Mouse (Mus musculus) hindbrain, embryonic 14.5 days (tissue): ENCODE results near the gene Slc16a11. TPM values are rescaled to one million over a fixed set of nuclear protein-coding genes. Genes with fewer than 3 reads are reported as not detected.

ENCODE experiments used
- ATAC-seq: fragments of 200-750 bp; cut with Nextera tagmentation; 2 replicates; pipeline ENCODE4 v1.8.0; 2017; ENCODE audit warnings: moderate number of reproducible peaks, mild to moderate bottlenecking, moderate TSS enrichment, moderate library complexity; ENCODE audit not compliant: low FRiP score
- DNase-seq: peaks from one replicate; pipeline ENCODE4 v3.0.0-alpha.2; 2015; ENCODE audit warnings: low spot score
- H3K27ac ChIP-seq: fragments of 300-500 bp; sonication (generic); 2 replicates; pipeline ENCODE4 v1.5.1; 2014; ENCODE audit warnings: mild to moderate bottlenecking, moderate library complexity
- H3K27me3 ChIP-seq: fragments of 300-500 bp; sonication (generic); 2 replicates; pipeline ENCODE4 v1.6.1; 2014; ENCODE audit warnings: mild to moderate bottlenecking, low read length, mixed read lengths; ENCODE audit not compliant: control insufficient read depth, insufficient read depth
- H3K36me3 ChIP-seq: fragments of 300-500 bp; sonication (generic); replicated peaks from 2 replicates; pipeline ENCODE4 v1.6.1; 2014; ENCODE audit not compliant: control insufficient read depth, insufficient read depth
- H3K4me1 ChIP-seq: fragments of 300-500 bp; sonication (generic); replicated peaks from 2 replicates; pipeline ENCODE4 v1.6.1; 2014; ENCODE audit warnings: antibody characterized with exemption, low read length, mixed read lengths; ENCODE audit not compliant: control insufficient read depth, insufficient read depth
- H3K4me2 ChIP-seq: fragments of 300-500 bp; sonication (generic); replicated peaks from 2 replicates; pipeline ENCODE4 v1.6.1; 2014; ENCODE audit warnings: mild to moderate bottlenecking, moderate library complexity
- H3K4me3 ChIP-seq: fragments of 300-500 bp; sonication (generic); replicated peaks from 2 replicates; pipeline ENCODE4 v1.5.1; 2014; ENCODE audit warnings: mild to moderate bottlenecking, low read length
- H3K9ac ChIP-seq: fragments of 300-500 bp; sonication (generic); 2 replicates; pipeline ENCODE4 v1.6.1; 2014
- H3K9me3 ChIP-seq: fragments of 300-500 bp; sonication (generic); 2 replicates; pipeline ENCODE4 v1.6.1; 2016; ENCODE audit warnings: low read length; ENCODE audit not compliant: control insufficient read depth
- WGBS: fragments of 180-500 bp; shearing (Covaris S2); extraction: QIAGEN DNeasy Blood & Tissue Kit; methylation state at CpG from one replicate; pipeline ENCODE4 v1.1.7; 2014; 5-methylcytosine and 5-hydroxymethylcytosine counted together
- polyA plus RNA-seq: library from polyadenylated mRNA; unstranded; fragments of >200 nt; fragmentation: Nextera tagmentation; extraction: Ambion mirVana; gene quantifications from 2 replicates; pipeline ENCODE4 v1.2.1, GENCODE M21; 2014

The Slc16a11 gene
- polyA plus RNA-seq, 1 experiment from 2014 or later: 3.5 TPM

GRCm38 (mm10) chr11:70235254-70235900 lies 22.8 kb downstream of the Slc16a11 start:
- H3K27ac ChIP-seq: no peak overlapping the region
- H3K4me1 ChIP-seq: peaks cover 34% of the 10 kb centered on the region
- no peak overlapping the region for H3K9ac ChIP-seq
- peaks cover 19% of the 10 kb centered on the region for H3K36me3 ChIP-seq
- peaks cover 8% of the 10 kb centered on the region; the same call in 1 of the 2 replicates for H3K27me3 ChIP-seq
- no peak overlapping the region for H3K4me3 ChIP-seq
- H3K9me3 ChIP-seq: no peaks in the 10 kb centered on the region
- no peak overlapping the region for H3K4me2 ChIP-seq
- 93% methylated on average over 12 of the region's 12 CpGs for WGBS
- ATAC-seq: no peak
- no peak for DNase-seq

DNA sequence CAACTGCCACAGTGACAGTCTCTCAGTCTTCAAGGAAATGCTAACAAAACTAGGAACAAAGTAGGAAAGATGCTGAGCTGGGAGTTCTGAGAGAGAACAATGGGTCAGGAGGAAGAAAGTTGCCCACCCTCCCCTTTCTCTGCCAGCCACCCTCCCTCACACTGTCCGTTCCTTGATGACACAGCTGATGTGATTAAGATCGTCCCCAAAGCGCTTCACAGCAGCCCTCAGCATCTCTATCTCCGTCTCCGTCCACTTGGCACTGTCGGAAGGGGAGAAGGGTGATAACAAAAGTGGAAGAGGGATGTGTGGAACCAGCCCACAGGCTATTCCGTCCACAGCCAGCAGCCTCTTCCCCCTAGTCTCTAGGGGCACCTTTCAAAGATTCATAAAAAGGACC lies 24.2 kb downstream of the Slc16a11 start:
- 21% methylated on average over 7 of the region's 7 CpGs for WGBS
- no peak for DNase-seq
- H3K27me3 ChIP-seq: no peaks in the 10 kb centered on the region
- H3K9ac ChIP-seq: peak overlapping the region; percentile 74
- H3K36me3 ChIP-seq: peaks cover 19% of the 10 kb centered on the region
- ATAC-seq: no peak
- H3K4me2 ChIP-seq: peak overlapping the region; percentile 100
- H3K9me3 ChIP-seq: no peaks in the 10 kb centered on the region
- H3K27ac ChIP-seq: peak overlapping the region; percentile 95
- peaks cover 40% of the 10 kb centered on the region for H3K4me1 ChIP-seq
- H3K4me3 ChIP-seq: peak overlapping the region; percentile 60

- Histone ChIP-seq H3K9ac (peak within 1 kb of the TSS; percentile 74), H3K4me2 (peak within 1 kb of the TSS; percentile 100), H3K4me1 (peaks cover 39% of the 10 kb centered on the region), H3K9me3 (no peaks in the 10 kb centered on the region), H3K4me3 (peak within 1 kb of the TSS; percentile 60), H3K27me3 (no peaks in the 10 kb centered on the region), H3K36me3 (peaks cover 19% of the 10 kb centered on the region), H3K27ac (peak within 1 kb of the TSS; percentile 95)
- ATAC-seq (peak; percentile 95), DNase-seq (peak; percentile 96)
- WGBS: under 1% methylated on average over 59 of the region's 70 CpGs
These were observed 25.1 kb downstream of the Slc16a11 start, which contains the start of gene 0610010K14Rik for GRCm38 (mm10) chr11:70237457-70238167. Gene 0610010K14Rik, minus strand, starts transcription at chr11:70237914.

DNA sequence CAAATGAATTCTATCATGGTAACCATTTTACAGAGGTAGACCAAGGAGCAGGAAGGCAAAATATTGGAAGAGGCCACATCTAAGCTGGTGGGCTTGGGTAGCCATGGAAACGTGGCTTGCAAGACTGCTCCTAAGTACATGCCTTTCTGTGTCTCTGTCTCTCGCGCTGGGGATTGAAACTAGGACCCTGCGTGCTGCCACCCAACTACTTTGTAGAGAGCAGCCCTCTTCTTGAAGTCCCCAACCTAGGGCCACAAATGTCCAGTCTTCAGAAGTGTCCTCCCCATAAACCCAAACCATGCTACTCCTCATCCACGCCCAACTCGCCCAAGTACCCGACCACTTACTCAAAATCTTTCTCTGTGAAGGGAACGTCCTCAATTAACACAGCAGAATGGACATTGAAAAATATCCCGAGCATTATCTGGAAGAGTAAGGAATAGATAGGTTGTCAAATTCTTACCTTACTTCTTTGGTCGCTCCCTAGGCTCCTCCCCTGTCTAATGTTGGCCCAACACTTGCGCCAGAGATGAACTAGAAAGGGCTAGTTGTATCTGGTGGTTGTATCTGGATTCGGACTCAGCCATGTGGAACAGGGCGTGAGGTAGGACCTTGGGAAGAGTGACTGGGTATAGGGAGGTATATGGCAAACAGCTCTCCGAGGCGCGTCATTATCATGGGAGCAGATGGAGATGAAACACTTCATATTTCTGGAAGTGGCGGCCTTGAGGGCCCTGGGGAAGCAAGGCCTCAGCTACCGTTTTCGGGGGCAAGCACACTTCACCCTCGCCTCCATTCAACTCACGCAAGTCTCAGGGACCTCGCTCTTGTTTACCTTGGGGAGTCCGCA lies 26.3 kb downstream of the Slc16a11 start:
- Histone ChIP-seq H3K27me3 (no peaks in the 10 kb centered on the region), H3K36me3 (peaks cover 19% of the 10 kb centered on the region), H3K27ac (peak overlapping the region; percentile 95), H3K4me3 (peak overlapping the region; percentile 60), H3K4me1 (peaks cover 34% of the 10 kb centered on the region), H3K4me2 (peak overlapping the region; percentile 100), H3K9me3 (no peaks in the 10 kb centered on the region), H3K9ac (peak overlapping the region; percentile 74)
- DNase-seq (no peak), ATAC-seq (no peak)
- 12% methylated on average over 23 of the region's 23 CpGs for WGBS

- H3K36me3 ChIP-seq: peaks cover 13% of the 10 kb centered on the region
- H3K9ac ChIP-seq: peak within 1 kb of the TSS; percentile 74
- peak within 1 kb of the TSS; percentile 95 for H3K27ac ChIP-seq
- DNase-seq (peak; percentile 87), ATAC-seq (peak; percentile 59)
- no peaks in the 10 kb centered on the region for H3K27me3 ChIP-seq
- H3K4me1 ChIP-seq: peaks cover 34% of the 10 kb centered on the region
- no peaks in the 10 kb centered on the region for H3K9me3 ChIP-seq
- WGBS: 0% methylated on average over 27 of the region's 35 CpGs
- peak within 1 kb of the TSS; percentile 60 for H3K4me3 ChIP-seq
- peak within 1 kb of the TSS; percentile 100 for H3K4me2 ChIP-seq
These were observed 27.2 kb downstream of the Slc16a11 start, which contains the start of the genes Gm21988 and Rnasek for GRCm38 (mm10) chr11:70239541-70240279. Gene Gm21988, minus strand, starts transcription at chr11:70239830. Gene Rnasek, minus strand, starts transcription at chr11:70239842.

GRCm38 (mm10) chr11:70242591-70242990 lies 30.0 kb downstream of the Slc16a11 start:
- Histone ChIP-seq H3K4me2 (no peak overlapping the region), H3K9ac (no peak overlapping the region), H3K4me3 (no peak overlapping the region), H3K9me3 (no peaks in the 10 kb centered on the region), H3K4me1 (peaks cover 22% of the 10 kb centered on the region), H3K27me3 (no peaks in the 10 kb centered on the region), H3K27ac (no peak overlapping the region), H3K36me3 (no peaks in the 10 kb centered on the region)
- no peak for DNase-seq
- 70% methylated on average over 11 of the region's 11 CpGs for whole genome bisulfite sequencing
- no peak for ATAC-seq

DNA sequence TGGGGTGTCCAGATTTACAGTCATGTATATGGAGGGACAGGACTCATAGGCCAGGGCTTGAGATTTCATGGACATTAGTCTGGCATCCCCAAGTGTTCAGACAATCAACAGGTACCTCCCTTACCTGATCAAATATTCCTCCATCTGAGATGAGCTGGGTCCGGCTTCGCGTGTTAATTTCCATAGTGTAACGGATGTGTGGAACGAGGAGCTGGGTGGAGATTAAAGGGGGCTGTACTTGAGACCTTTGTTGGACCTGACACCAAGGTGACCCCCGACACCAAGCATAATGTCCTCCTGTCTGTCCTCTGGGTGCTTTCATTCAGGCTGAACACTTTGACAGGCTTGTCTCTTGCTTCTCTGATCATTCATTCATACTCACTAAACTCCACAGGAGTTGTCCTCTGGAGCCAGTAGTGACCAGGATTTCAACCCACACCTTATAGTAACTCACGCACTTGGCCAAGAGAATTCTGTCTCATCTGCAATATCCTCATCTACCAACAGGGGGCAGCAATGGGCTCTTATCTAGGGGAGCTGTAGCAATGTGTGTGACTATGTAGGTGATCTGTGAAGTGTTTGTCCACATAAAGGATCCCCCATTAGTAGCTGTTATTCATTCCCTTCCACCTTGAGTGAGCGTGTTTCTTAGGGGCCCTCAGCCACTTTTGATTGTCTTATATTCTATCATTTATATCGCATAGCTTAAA lies 34.7 kb downstream of the Slc16a11 start:
- no peaks in the 10 kb centered on the region for H3K9me3 ChIP-seq
- H3K4me2 ChIP-seq: no peak overlapping the region
- H3K4me1 ChIP-seq: no peaks in the 10 kb centered on the region
- DNase-seq (peak; percentile 74), ATAC-seq (no peak)
- 49% methylated on average over 9 of the region's 9 CpGs for WGBS
- no peaks in the 10 kb centered on the region for H3K36me3 ChIP-seq
- peaks cover 8% of the 10 kb centered on the region for H3K27me3 ChIP-seq
- no peak overlapping the region for H3K27ac ChIP-seq
- H3K4me3 ChIP-seq: no peak overlapping the region
- H3K9ac ChIP-seq: no peak overlapping the region

DNA sequence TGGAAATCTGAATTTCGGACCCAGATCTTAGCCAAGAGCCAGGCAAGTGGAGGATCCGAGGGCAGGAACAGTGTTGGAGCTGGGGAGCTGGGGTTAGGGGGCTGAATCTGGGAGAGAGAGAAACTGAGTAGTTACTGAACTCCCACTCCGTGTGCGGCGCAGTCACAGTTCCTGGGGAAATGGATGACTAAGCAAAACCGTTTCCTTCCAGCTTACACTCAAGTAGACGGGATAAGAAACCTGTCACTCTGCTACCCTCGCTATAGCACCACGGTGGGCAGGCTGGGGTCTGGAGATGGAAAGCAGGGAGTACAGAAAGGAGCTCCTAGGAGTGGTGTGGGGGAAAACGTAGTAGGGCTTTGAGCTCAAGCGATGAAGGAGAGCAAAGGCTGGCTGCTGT lies 37.6 kb downstream of the Slc16a11 start:
- no peak for ATAC-seq

More for the DNA sequence above, 37.6 kb downstream of the Slc16a11 start:
- no peak overlapping the region for H3K27ac ChIP-seq
- H3K36me3 ChIP-seq: no peaks in the 10 kb centered on the region
- no peak for DNase-seq
- 76% methylated on average over 11 of the region's 11 CpGs for WGBS
- H3K9me3 ChIP-seq: no peaks in the 10 kb centered on the region
- no peak overlapping the region for H3K4me2 ChIP-seq
- H3K4me1 ChIP-seq: 0 out of 2 replicates have a peak, but pooled peaks cover 8% of the 10 kb centered on the region
- peaks cover 36% of the 10 kb centered on the region for H3K27me3 ChIP-seq
- H3K4me3 ChIP-seq: no peak overlapping the region
- no peak overlapping the region for H3K9ac ChIP-seq
